Mouse (Mus musculus): ENCODE measurements at regions not wholly inside any gene's neighbourhood (a gene's known extent, or its start where the extent isn't known, plus 50 kb on each side); places are given as distances from the start of the nearest gene placed in this dataset.
A peak's percentile ranks its signal among the peaks of the same experiment; 100 is the strongest.

DNA sequence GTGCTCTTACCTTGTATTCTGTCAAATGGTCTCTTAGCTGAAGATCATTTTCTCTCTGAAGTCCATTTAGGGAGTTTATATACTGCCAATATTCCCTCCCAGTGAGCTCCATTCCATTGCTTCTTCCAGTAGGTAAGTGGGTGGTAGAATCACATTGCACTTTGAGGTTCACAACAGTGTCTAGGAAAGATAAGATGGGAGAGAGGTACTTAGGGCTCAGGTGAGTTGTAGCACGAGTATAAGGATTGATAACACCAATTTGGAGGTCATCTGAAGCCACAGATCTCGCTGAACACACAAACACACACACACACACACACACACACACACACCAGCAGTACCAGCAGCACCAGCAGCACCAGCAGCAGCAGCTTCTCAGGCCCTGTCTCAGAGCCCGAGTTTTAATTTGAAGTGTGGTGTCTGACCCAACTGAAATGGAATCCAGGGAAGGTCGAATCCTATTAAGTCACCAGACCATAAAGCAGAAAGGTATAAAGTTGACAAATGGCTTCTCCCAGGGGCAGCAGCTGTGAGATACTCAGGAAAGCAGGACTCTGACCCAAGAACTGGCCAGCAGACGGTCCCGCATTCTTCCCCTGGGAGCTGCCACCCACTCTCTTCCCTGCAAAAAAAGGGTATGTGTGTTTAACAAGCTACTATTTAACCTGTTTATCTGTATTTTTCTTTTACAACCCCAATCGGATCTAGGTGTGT, 561.9 kb upstream of the Cdh11 start:
- H3K4me1 ChIP-seq (replicated peaks) = no peaks in the 10 kb centered on the region
- 75% methylated on average over 7 of the region's 7 CpGs for WGBS
- no peaks in the 10 kb centered on the region for H3K36me3 ChIP-seq
- H3K27ac ChIP-seq = no peak overlapping the region
- no peak for DNase-seq (ENCODE audit: low spot score)
- H3K4me3 ChIP-seq = no peak overlapping the region
- no peaks in the 10 kb centered on the region for H3K9me3 ChIP-seq
- no peaks in the 10 kb centered on the region for H3K27me3 ChIP-seq (ENCODE audit: insufficient read depth, poor library complexity, severe bottlenecking)

DNA sequence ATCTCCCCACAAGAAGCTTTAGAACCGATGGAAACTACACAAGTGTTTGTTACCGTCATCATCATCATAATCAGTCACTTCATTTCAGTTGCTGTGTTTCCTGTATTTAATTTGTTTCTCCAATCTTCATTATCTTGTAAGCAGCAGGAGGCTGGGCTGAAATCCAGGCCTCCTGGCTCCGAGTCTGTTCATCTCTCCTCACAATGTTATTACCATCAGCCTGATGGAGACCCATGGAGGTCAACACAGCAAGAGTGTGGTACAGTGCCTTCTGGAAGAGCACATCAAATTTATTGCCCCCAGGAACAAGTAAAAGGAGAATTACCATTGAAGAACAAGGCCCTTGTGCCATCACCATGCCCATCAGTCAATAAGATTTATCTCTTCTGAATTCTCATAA, 576.3 kb upstream of the Cdh11 start:
- peaks cover 9% of the 10 kb centered on the region for H3K4me1 ChIP-seq (replicated peaks)
- H3K4me3 ChIP-seq = no peak overlapping the region
- H3K36me3 ChIP-seq = no peaks in the 10 kb centered on the region
- no peaks in the 10 kb centered on the region for H3K27me3 ChIP-seq (ENCODE audit: insufficient read depth, poor library complexity, severe bottlenecking)
- no peak overlapping the region for H3K27ac ChIP-seq
- no peak for DNase-seq (ENCODE audit: low spot score)
- 77% methylated on average over 3 of the region's 3 CpGs for WGBS
- no peaks in the 10 kb centered on the region for H3K9me3 ChIP-seq

- no peaks in the 10 kb centered on the region for H3K36me3 ChIP-seq
- H3K4me3 ChIP-seq = no peak overlapping the region
- 39% methylated on average over 2 of the region's 2 CpGs for WGBS
These were observed 585.0 kb upstream of the Cdh11 start for GRCm38 (mm10) chr8:103370394-103370793.

GRCm38 (mm10) chr8:103373007-103373406, 587.6 kb upstream of the Cdh11 start:
- H3K4me1 ChIP-seq (replicated peaks) = peaks cover 14% of the 10 kb centered on the region
- no peaks in the 10 kb centered on the region for H3K27me3 ChIP-seq (ENCODE audit: insufficient read depth, poor library complexity, severe bottlenecking)
- WGBS = 89% methylated on average over 1 of the region's 1 CpGs
- no peak overlapping the region for H3K4me3 ChIP-seq
- DNase-seq (ENCODE audit: low spot score) = no peak
- no peaks in the 10 kb centered on the region for H3K36me3 ChIP-seq
- no peak overlapping the region for H3K27ac ChIP-seq
- H3K9me3 ChIP-seq = no peaks in the 10 kb centered on the region

More at GRCm38 (mm10) chr8:103370394-103370793, 585.0 kb upstream of the Cdh11 start:
- peaks cover 28% of the 10 kb centered on the region for H3K4me1 ChIP-seq (replicated peaks)
- no peaks in the 10 kb centered on the region for H3K9me3 ChIP-seq
- DNase-seq (ENCODE audit: low spot score) = no peak
- no peaks in the 10 kb centered on the region for H3K27me3 ChIP-seq (ENCODE audit: insufficient read depth, poor library complexity, severe bottlenecking)
- H3K27ac ChIP-seq = no peak overlapping the region

- Histone ChIP-seq H3K27me3 (ENCODE audit: insufficient read depth, poor library complexity, severe bottlenecking) (no peaks in the 10 kb centered on the region), H3K36me3 (no peaks in the 10 kb centered on the region), H3K4me1 (replicated peaks) (peaks cover 19% of the 10 kb centered on the region), H3K27ac (no peak overlapping the region), H3K9me3 (no peaks in the 10 kb centered on the region), H3K4me3 (no peak overlapping the region)
- no peak for DNase-seq (ENCODE audit: low spot score)
- 87% methylated on average over 4 of the region's 4 CpGs for WGBS
These were observed 588.7 kb upstream of the Cdh11 start for GRCm38 (mm10) chr8:103374151-103374550.

- Histone ChIP-seq H3K9me3 (no peaks in the 10 kb centered on the region), H3K4me1 (replicated peaks) (peaks cover 10% of the 10 kb centered on the region; the same call in 1 of the 2 replicates), H3K36me3 (no peaks in the 10 kb centered on the region), H3K4me3 (no peak overlapping the region), H3K27ac (no peak overlapping the region), H3K27me3 (ENCODE audit: insufficient read depth, poor library complexity, severe bottlenecking) (no peaks in the 10 kb centered on the region)
- 49% methylated on average over 3 of the region's 3 CpGs for WGBS
- no peak for DNase-seq (ENCODE audit: low spot score)
These were observed 593.1 kb upstream of the Cdh11 start for GRCm38 (mm10) chr8:103378545-103378944.

DNA sequence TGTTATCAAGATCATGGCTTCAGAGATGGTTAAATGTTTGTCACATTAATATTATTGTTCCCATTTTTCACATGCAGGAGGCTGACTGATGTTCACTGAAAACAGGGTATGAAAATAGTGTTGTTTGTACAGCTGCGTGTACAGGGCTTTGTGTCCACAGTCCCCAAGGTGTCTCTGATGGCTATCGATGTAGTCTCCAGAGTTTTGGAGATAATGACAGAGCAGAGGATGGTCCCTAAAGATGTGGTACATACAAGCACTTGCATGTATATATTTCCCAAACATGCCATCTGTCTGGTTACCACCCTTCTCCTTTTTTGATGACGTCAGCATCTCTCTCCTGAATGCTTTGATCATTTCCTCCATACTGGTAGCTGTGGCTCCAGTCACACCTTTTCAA, 596.1 kb upstream of the Cdh11 start:
- Histone ChIP-seq H3K36me3 (no peaks in the 10 kb centered on the region), H3K4me3 (no peak overlapping the region), H3K27me3 (ENCODE audit: insufficient read depth, poor library complexity, severe bottlenecking) (no peaks in the 10 kb centered on the region), H3K4me1 (replicated peaks) (peaks cover 10% of the 10 kb centered on the region; the same call in 1 of the 2 replicates), H3K27ac (no peak overlapping the region), H3K9me3 (no peaks in the 10 kb centered on the region)
- WGBS = 82% methylated on average over 3 of the region's 3 CpGs
- no peak for DNase-seq (ENCODE audit: low spot score)

- DNase-seq (ENCODE audit: low spot score) = no peak
- Histone ChIP-seq H3K27me3 (ENCODE audit: insufficient read depth, poor library complexity, severe bottlenecking) (no peaks in the 10 kb centered on the region), H3K27ac (no peak overlapping the region), H3K4me3 (no peak overlapping the region), H3K9me3 (no peaks in the 10 kb centered on the region), H3K36me3 (no peaks in the 10 kb centered on the region), H3K4me1 (replicated peaks) (peaks cover 10% of the 10 kb centered on the region)
- 89% methylated on average over 6 of the region's 6 CpGs for WGBS
These were observed 605.9 kb upstream of the Cdh11 start for GRCm38 (mm10) chr8:103391359-103391758.

GRCm38 (mm10) chr8:103395316-103395715, 609.9 kb upstream of the Cdh11 start:
- Histone ChIP-seq H3K27ac (no peak overlapping the region), H3K36me3 (no peaks in the 10 kb centered on the region), H3K4me3 (no peak overlapping the region), H3K27me3 (ENCODE audit: insufficient read depth, poor library complexity, severe bottlenecking) (no peaks in the 10 kb centered on the region), H3K4me1 (replicated peaks) (peaks cover 10% of the 10 kb centered on the region), H3K9me3 (no peaks in the 10 kb centered on the region)
- DNase-seq (ENCODE audit: low spot score) = no peak
- 13% methylated on average over 4 of the region's 4 CpGs for WGBS

GRCm38 (mm10) chr8:103398179-103398578, 612.7 kb upstream of the Cdh11 start:
- H3K9me3 ChIP-seq = no peaks in the 10 kb centered on the region
- no peak overlapping the region for H3K4me3 ChIP-seq
- no peaks in the 10 kb centered on the region for H3K27me3 ChIP-seq (ENCODE audit: insufficient read depth, poor library complexity, severe bottlenecking)
- 70% methylated on average over 3 of the region's 3 CpGs for WGBS
- no peak overlapping the region for H3K27ac ChIP-seq
- peaks cover 12% of the 10 kb centered on the region for H3K4me1 ChIP-seq (replicated peaks)
- no peaks in the 10 kb centered on the region for H3K36me3 ChIP-seq
- DNase-seq (ENCODE audit: low spot score) = peak; percentile 10

DNA sequence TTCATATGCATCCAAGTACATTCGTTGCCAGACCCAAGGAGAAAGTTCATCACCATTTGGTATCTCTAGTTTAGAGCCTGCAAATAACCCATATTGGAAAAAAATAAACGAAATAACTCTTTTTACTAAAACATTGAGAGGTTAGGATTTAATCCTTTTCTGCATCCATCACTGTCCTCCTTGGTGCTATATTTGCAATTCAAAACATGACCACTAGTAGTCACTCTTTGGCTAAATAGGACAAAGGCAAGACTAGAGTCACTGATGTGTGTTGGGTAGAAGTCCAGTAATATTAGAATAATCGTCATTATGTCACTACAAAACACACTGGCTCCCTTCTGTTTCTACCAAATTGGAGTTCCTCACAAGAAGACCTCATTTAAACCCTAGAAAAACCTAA, 614.0 kb upstream of the Cdh11 start:
- 85% methylated on average over 3 of the region's 3 CpGs for WGBS
- Histone ChIP-seq H3K4me1 (replicated peaks) (peaks cover 12% of the 10 kb centered on the region), H3K27ac (no peak overlapping the region), H3K4me3 (no peak overlapping the region), H3K9me3 (no peaks in the 10 kb centered on the region), H3K36me3 (no peaks in the 10 kb centered on the region), H3K27me3 (ENCODE audit: insufficient read depth, poor library complexity, severe bottlenecking) (no peaks in the 10 kb centered on the region)
- DNase-seq (ENCODE audit: low spot score) = no peak

GRCm38 (mm10) chr8:103400143-103400542, 614.7 kb upstream of the Cdh11 start:
- WGBS = 98% methylated on average over 1 of the region's 1 CpGs
- H3K27ac ChIP-seq = no peak overlapping the region
- H3K36me3 ChIP-seq = no peaks in the 10 kb centered on the region
- no peak overlapping the region for H3K4me3 ChIP-seq
- no peaks in the 10 kb centered on the region for H3K9me3 ChIP-seq
- H3K4me1 ChIP-seq (replicated peaks) = peaks cover 10% of the 10 kb centered on the region
- DNase-seq (ENCODE audit: low spot score) = no peak
- H3K27me3 ChIP-seq (ENCODE audit: insufficient read depth, poor library complexity, severe bottlenecking) = no peaks in the 10 kb centered on the region

- 82% methylated on average over 3 of the region's 3 CpGs for WGBS
- DNase-seq (ENCODE audit: low spot score) = no peak
- H3K27me3 ChIP-seq (ENCODE audit: insufficient read depth, poor library complexity, severe bottlenecking) = no peaks in the 10 kb centered on the region
These were observed 617.3 kb upstream of the Cdh11 start for GRCm38 (mm10) chr8:103402731-103403130.

GRCm38 (mm10) chr8:103403826-103404225, 618.4 kb upstream of the Cdh11 start:
- Histone ChIP-seq H3K27me3 (ENCODE audit: insufficient read depth, poor library complexity, severe bottlenecking) (no peaks in the 10 kb centered on the region), H3K4me1 (replicated peaks) (0 out of 2 replicates have a peak, but pooled peaks cover 2% of the 10 kb centered on the region), H3K36me3 (no peaks in the 10 kb centered on the region), H3K9me3 (no peaks in the 10 kb centered on the region), H3K4me3 (no peak overlapping the region), H3K27ac (no peak overlapping the region)
- DNase-seq (ENCODE audit: low spot score) = no peak
- WGBS = 87% methylated on average over 4 of the region's 4 CpGs

More at GRCm38 (mm10) chr8:103402731-103403130, 617.3 kb upstream of the Cdh11 start:
- Histone ChIP-seq H3K36me3 (no peaks in the 10 kb centered on the region), H3K4me3 (no peak overlapping the region), H3K4me1 (replicated peaks) (0 out of 2 replicates have a peak, but pooled peaks cover 2% of the 10 kb centered on the region), H3K9me3 (no peaks in the 10 kb centered on the region), H3K27ac (no peak overlapping the region)
